Mouse (Mus musculus) left cerebral cortex, postnatal 10 days (tissue): ENCODE measurements around the gene Tmem117. TPM values are rescaled to one million over a fixed set of nuclear protein-coding genes. Genes with fewer than 3 reads are reported as not detected.

Experiments used
- DNase-seq, 2 experiments: peaks; one replicate each; pipeline ENCODE4 v3.0.0; 2021 to 2022; ENCODE audit warnings: low spot score in 2 of 2, mixed read lengths in 1 of 2; ENCODE audit errors: extremely low spot score in 1 of 2
- intact Hi-C: fragments of 180-260 bp; cut with DNase I; formaldehyde crosslinking; loops from one replicate; pipeline ENCODE4 v1.15.1; 2025
- total RNA-seq, 2 experiments: library from RNA; stranded (reverse); gene quantifications; 2 replicates each; pipeline ENCODE4 v1.2.3; 2021

Tmem117 gene
- total RNA-seq: 10 to 100 TPM; 12.6 to 13.7 TPM

DNA sequence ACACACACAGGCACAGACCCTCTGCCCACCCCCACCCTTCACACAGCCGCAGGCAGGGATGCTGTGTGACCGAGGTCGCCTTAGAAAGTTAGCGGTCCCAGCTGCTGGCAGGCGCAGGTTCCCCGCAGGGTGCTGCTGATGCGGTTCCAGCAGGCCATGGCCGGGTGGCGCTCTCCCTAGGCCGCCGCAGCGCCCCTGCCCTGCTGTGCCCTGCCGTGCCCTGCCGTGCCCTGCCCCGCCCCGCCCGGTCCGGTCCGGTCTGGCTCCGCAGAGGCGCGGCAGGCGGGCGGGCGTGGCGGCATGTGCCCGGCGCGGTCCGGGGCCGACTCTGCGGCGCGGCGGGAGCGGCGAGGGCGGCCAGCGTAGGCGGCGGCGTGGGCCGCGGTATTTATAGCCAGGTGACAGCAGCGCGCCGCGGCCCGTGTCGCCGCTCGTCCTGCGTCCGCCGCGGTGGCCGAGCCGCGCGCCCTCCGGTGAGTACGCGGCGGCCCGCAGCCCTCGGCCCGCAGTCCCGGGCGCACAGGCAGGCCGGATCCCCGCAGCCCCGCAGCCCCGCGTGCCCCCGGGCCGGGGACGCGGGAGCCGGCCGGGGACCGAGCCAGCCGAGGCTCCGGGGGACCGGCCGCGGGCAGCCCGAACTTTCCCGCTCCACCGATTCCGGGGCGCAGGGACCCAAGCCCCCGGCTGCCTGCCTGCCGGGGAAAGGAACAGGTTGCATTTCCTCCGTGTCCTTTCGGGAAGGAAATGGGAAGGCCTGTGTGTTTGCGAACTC lies at the start of gene Tmem117:
Gene Tmem117, plus strand, starts transcription at position 403 of the 772 bp plus-strand sequence.
- intact Hi-C loops: no loop called here
- DNase-seq: peak in 1 of 2 experiments; percentile 66

DNA sequence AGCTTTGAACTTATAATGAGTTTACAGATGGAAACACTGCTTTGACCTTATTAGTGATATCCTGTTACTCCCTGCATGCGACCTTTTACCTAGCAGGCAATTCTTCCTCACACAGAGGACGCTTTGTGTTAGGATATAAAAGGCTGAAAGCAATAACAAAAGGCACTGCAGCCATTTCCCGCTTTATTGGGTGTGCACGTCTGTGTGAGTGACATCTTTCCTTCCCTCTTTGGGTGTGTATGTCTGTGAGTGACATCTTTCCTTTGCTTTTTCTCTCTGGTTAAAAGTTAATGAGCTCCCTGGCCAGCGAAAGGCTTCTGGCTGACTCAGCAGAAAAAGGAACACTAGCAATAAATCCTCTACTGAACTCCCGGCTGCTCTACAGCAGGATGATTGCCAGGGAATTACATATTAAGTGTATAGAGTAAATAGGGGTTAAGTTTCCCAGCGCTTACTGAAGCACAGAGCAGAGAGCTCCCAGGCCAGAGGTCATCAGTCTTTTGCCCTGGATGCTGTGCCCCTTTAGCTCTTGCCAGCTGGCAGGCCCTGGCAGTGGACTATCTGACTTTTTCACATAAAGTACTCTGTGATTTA lies 46.9 kb upstream of the Tmem117 start:
- intact Hi-C loops: no loop called here
- no peak for DNase-seq

DNA sequence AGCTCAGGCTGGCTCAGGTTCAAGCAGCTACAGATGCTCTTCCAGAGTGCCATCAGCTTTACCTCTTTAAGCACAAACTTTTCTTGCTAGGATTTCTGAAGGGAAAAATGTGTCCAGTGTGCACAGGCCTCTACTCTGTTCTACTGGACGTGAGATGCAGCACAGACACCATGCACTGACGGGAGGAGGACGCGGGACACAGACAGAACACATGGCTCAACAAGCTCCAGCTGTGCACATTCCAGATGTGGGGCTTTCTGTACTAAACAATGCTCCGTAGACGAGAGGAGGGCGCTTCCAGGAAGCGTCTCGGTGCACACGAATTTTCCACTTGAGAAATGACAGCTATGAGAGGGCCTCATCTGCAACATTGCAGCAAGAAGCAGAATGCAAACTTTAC lies 45.9 kb upstream of the Tmem117 start:
- intact Hi-C loops: no loop called here
- DNase-seq: no peak

DNA sequence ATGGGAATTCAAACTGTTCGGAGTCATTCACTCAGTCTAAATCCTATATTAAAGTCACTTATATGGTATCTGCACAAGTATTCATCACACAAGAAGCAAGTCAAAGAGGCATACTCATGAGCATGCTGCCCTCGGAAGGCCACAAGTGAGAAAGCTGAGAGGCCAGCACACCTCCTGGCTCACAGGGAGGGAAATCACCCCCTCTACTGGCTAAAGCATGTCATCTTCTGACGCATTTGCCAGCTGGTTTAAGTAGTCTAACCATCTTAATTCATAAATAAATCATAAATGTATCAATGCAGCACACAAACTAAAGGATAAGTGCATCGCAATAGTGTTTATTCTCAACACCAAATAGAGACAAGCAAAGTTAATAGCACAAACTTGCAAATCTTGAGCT lies 44.3 kb upstream of the Tmem117 start:
- intact Hi-C loops: loop anchor here (5.0 kb wide), 1 partner anchor 78 kb away; no protein-coding TSS in a partner anchor
- DNase-seq: no peak

DNA sequence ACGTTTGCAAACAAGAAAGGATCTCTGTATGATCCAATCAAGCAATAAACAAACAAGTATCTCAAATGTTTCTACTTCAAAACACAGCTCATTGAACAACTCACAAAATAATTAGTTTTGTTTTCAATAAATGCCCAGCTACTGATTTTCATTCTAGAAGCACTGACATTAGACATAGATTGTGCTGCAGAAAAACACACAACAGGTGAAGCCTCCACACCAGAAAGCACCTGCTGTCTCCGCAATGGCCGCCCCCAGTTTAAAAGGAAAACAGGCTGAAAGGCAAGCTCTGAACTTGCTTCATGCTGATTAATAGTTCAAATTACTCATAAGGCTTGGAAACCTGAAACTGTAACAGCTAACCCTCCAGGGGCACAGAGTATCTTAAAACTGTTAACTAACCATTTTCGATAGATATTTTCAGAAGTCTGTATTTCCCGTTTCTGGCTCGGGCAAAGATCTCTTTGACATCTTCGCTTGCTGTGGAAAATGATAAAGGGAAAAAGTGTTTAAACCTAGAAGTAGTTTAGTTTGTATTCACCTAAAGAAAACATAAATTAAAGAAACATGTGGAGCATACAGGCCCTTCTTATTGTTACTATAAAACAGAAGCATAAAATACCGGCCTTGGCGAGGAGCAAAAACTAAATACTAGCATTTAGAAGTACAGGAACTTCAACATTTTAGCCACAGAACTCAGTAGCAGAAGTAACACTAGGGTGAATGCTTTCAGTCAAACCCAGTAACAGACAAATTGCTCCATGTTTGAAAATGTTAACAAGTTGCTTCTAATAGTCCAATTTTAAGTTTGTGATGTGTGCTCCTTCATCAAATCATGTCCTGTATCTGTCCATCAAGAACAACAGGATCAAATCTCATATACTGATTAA lies 41.0 kb upstream of the Tmem117 start:
- intact Hi-C loops: loop anchor here (5.0 kb wide), 1 partner anchor 74 kb away; no protein-coding TSS in a partner anchor
- no peak for DNase-seq

DNA sequence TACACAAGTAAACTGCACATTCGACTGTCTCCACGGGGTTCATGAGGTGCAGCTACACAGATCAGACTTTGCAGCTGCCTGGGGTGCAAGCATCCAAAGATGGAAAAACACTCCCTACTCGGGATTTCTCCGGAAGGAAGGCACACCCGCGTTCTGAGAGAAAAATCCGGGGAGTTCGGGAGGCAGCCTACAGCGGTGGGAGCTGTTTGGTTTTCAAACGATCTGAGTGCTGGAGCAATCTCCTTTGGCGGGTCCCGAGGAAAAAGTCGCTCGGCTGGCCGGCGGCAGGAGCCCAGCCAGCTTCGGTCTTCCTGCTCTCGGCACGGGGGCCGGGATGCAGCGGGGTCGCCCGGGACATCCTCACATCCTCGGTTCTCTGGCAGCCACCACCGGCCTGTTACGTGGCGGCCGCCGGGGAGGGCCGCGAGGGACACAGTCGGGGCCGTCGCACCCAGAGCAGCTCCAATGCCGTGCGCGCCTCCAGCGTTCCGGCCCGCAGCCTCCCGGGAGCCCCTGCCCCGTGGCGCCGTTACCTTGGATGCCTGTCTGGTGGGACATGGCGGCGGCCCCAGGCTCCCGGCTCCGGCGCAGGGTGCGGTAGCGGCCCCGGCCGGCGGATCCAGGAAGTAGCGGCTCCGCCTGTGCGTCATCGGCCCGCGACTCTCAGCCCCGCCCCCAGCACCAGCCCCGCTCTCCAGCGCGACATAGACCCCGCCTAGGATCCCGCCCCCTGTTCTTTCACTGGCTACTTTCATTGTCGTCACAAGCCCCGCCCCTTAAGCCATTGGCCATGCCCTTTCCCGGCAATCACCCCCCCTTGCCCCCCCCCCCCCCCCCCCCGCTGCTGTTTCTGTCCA lies 39.6 kb upstream of the Tmem117 start, which contains the start of gene Twf1:
Gene Twf1, minus strand, starts transcription at position 671 of the 857 bp plus-strand sequence.
- DNase-seq: peak; percentile 97 to 100
- intact Hi-C loops: loop anchor here (5.0 kb wide), 1 partner anchor 73 kb away; no protein-coding TSS in a partner anchor

DNA sequence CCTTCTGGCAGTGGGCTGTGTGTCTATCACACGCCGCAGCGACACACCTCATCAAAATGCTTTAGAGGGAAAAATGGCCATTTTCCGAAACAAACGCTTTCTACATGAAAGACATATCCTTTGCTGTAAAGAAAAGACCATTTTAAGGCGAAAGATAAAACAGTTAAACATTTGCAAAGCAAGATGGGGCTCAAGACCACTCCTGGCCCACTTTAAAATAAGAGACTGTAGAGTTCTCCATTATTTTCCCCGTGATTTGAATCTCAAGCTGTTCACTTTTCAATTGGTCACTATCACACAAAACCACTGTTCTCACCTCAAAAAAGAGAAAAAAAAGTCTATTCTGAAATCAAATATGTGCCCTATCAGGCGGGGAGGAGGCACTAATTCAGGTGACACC lies 38.9 kb upstream of the Tmem117 start:
- intact Hi-C loops: no loop called here
- no peak for DNase-seq

DNA sequence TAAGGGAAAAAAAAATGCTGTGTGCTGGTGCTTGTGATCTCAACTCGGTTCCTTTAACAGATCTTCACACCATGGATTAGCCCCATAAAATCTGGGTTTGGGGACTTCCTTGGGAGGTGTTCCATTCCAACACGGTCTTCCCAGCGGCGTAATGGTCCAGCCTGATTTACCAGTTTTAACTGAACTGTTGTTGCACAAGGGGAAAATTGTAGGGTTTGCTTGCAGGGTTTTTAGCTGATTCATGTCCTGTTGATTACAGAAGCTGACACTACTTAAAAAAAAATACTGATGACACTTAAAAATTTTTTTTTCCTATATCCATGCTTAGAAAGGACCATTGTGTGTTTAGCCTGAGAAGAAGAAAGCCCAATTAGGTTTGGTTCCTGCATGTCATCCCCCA lies 37.7 kb upstream of the Tmem117 start:
- intact Hi-C loops: no loop called here
- DNase-seq: no peak

DNA sequence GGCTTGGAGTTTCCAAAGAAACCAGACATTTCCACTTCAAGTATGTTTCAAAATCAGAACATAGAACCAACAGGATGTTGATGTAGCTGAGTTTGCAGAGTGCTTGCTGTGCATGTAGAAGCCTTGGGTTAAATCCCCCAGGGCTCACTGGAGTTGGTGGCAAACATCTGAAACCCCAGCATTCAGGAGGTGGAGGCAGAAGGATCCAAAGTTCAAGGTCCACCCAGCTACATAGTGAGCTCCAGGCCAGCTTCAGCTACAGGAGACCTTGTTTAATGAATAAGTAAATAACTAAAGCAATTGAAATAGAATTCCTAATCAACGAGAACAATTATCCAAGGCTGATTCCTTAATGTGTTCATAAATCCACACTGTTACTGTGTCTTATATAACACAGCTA lies 35.4 kb upstream of the Tmem117 start:
- intact Hi-C loops: no loop called here

DNA sequence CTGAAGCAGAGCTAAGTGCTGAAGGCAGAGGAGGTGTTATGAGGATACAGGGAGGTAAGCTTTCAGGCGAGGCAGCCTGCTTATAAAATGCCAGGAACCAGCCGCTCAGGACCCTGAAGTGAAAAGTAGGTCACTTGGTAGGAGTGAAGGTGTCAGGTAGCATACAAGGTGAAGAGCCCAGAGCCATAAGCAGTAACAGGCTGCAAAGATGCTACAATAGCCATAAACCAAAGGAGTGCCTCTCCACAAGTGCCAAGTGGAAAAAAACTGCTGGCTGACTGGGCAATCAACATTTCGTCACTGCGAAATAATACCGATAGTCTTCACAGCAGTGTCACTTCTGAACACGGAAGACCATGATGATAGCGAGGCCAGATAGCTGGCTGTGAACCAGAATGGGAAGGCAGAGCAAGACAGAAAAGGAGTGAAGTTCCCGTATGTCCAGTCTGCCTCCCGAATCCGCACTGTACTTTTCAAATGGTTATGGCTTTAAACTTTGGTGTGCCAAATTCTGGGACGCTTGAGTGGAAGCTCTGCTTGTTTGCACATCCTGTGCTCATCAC lies 28.8 kb upstream of the Tmem117 start:
- DNase-seq: no peak
- intact Hi-C loops: loop anchor here (5.0 kb wide), 1 partner anchor 43 kb away; no protein-coding TSS in a partner anchor

More for the DNA sequence above, 35.4 kb upstream of the Tmem117 start:
- DNase-seq: no peak

DNA sequence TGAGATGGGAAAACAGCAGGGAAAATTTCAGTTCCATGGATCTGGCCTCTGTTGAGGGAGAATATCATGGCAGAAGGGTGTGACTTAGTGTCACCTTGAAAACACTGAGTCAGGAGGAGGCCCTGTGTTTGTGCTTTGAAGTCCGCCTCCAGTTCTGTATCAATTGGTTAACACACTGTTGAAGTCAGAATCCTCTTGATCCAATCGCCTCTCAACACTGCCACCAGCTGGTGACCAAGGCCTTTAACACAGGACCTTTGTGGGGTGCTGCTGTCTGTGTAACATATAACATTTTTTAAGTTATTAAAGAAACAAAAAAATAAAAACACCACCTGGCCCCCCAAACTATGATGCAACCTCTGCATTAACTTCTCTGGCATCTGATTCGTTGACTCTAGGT lies 27.7 kb upstream of the Tmem117 start:
- DNase-seq: peak in 1 of 2 experiments; percentile 53
- intact Hi-C loops: loop anchor here (5.0 kb wide), 1 partner anchor 44 kb away; no protein-coding TSS in a partner anchor

DNA sequence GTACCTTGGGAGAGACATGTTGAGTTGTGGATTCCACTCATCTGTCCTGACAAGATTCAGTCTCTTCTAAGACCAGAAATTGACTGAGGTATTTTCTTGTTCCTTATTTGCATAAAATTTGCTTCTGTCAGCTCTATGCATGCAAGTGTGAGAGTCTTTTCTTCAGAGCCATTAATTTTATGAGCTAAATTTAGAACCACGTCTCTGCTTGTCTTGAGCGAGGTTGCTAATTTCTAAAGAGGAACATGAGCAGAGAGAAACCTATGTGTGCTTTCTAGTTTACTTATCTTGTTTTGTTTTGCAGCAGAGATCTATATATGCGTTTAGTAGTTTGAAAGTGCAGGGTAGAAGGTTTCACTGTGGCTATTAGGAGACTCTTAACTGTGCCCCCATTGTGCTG lies 26.6 kb upstream of the Tmem117 start:
- DNase-seq: no peak
- intact Hi-C loops: loop anchor here (5.0 kb wide), 1 partner anchor 45 kb away; no protein-coding TSS in a partner anchor

DNA sequence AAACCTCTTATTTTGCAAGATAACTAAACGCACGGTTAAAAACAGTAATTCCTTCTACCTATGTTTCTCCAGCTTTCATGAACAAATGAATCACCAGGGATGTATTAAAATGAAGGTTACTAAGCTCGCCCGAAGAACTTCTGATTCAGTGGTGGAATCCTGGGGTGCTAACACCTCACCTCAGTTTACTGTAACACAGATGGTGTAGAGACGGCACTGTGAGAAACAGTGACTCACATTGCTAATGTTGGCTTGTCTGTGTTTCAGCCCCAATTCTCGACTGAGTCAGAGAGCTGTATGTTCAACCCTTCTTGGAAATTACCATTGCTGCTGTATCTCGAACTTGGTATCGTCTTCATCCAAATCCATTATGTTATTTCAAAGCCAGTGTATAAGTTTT lies 21.3 kb upstream of the Tmem117 start:
- DNase-seq: no peak
- intact Hi-C loops: no loop called here

DNA sequence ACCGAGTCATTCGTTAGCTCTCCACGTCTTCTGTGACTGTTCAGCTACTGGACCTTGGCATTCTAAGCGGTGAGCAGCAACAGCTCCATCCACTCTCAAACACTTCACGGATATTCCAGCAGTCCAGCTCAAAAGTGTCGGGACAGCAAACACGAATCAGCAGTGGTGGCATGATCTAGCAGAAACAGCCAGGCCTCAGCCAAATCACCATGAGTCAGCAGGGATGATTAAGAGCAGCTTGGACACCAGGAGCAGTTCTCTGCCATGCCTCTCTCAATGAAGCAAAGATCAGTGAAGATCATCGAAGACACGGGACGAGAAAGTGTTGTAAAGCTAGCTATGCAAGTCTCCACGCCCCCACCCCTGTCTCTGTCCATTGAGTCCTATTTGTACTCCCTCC lies 13.0 kb upstream of the Tmem117 start:
- intact Hi-C loops: no loop called here
- no peak for DNase-seq

DNA sequence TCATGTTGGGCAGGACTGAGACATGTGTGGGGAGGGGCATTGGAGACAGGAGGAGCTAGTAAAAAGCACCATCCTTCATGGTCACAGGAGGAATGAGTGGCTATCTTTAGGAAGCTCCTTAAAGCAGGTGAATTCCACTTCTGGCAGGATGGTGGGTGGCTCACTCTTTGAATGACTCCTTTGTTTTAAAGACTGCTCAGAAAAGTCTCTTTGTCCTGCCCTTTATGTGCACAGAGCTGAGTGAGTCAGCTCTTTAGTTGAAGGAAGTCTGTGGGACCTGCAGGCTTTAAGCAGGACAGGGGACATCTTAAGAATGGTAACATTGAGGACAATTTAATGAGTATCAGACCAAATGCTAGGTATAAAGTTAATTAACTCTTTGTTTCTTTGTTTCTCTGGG lies 8.1 kb upstream of the Tmem117 start:
- intact Hi-C loops: no loop called here
- no peak for DNase-seq

DNA sequence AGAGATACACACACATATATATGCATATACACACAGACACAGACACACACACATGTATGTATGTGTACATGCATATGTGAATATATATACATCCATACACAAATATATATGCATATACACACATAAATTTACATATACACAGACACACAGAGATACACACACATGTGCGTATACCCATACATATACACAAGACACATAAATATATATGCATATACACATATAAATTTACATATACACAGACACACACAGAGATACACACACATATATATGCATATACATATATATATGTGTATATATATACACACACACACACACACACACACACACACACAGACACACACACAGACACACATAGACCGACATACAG lies 586 bp upstream of the Tmem117 start:
- intact Hi-C loops: no loop called here

DNA sequence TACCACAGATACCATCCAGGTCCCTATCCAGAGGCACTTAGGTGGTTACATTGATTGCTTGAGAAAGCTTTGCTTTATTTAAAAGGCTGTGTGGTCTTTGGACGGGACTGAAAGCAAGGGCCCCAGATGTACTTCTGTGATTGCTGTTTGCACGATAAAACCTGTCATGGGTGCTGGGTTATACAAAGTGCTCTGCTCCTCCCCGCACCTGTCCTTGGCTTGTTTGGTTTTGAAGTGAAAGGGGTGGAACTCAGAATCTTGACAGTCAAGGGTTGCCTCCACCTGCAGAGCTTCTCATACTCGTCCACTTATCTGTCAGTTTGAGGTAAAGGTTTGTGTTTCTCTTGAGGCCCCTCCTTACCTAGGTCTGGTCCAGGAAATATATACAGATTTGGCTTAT lies 1.5 kb downstream of the Tmem117 start:
- no peak for DNase-seq
- intact Hi-C loops: no loop called here

More for the DNA sequence above, 586 bp upstream of the Tmem117 start:
- no peak for DNase-seq

DNA sequence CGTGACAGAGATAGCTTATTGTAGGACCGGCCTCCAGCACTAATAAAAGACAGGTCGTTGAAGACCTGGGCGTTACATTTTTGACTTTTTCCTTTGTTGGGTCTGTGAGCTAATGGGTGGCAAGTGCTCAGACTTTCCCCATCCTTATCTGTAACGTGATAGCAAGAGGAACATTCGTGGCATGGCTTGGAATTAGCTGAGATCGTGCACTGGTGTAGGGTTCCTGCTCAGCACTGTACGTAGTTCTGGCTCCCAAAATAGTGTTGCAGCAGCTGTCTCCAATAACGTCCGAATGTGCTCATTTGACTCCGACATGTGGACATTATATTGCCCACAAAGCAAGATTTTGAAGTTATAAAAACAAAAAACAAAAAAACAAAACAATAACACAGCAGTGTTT lies 5.5 kb downstream of the Tmem117 start:
- DNase-seq: no peak
- intact Hi-C loops: no loop called here
